Mouse (Mus musculus) liver, postnatal 0 days (tissue): ENCODE measurements at regions not wholly inside any gene's neighbourhood (a gene's known extent, or its start where the extent isn't known, plus 50 kb on each side); places are given as distances from the start of the nearest gene placed in this dataset.

ENCODE experiments used
- CTCF ChIP-seq: sonication (generic); IDR thresholded peaks from 2 replicates; pipeline ENCODE4 v1.5.1; 2016; ENCODE audit warnings: antibody characterized with exemption, low read depth
- EP300 ChIP-seq: IDR thresholded peaks from 2 replicates; pipeline ENCODE4 v1.6.1; 2016; ENCODE audit warnings: antibody characterized with exemption, low read depth, mild to moderate bottlenecking

GRCm38 (mm10) chr13:73160289-73160688, 100.0 kb upstream of the Irx4 start:
- TF ChIP-seq EP300 = no peak
- TF ChIP-seq CTCF = peak; percentile 90
